Mouse (Mus musculus): ENCODE measurements around the gene Gm2115. TPM values are rescaled to one million over a fixed set of nuclear protein-coding genes. Genes with fewer than 3 reads are reported as not detected.

The Gm2115 gene
- polyA plus RNA-seq, 1 experiment from 2014 or later = 0.25 TPM

DNA sequence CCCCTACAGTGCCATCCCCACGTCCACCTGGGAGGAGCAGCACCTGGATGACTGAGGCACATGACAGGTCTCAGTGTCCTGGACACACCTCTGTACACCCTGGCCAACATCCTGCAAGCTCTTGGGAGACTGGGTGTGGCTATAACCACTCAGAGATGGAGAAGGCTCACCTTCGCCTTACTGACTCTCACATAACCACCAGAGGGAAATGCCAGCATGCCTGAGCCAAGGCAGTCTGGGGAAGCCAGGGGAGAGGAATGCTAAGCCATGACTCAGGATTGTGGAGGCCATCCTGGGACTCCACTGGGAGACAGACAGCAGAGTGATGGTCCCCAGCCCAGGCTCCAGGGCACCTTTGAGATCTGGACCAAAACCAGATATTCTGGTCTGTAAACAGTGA, 48.3 kb downstream of the Gm2115 start:
- Histone ChIP-seq H3K9ac (ENCODE audit: low read length) (no peak overlapping the region), H3K27me3 (ENCODE audit: control insufficient read depth, insufficient read depth, low read length) (no peaks in the 10 kb centered on the region), H3K4me2 (no peak overlapping the region), H3K9me3 (ENCODE audit: control insufficient read depth, low read length) (no peaks in the 10 kb centered on the region), H3K36me3 (ENCODE audit: control insufficient read depth, insufficient read depth, low read length) (no peaks in the 10 kb centered on the region), H3K4me1 (ENCODE audit: control insufficient read depth, insufficient read depth, low read length) (no peaks in the 10 kb centered on the region), H3K27ac (ENCODE audit: low read depth, low read length) (no peak overlapping the region), H3K4me3 (ENCODE audit: low read depth, low read length) (no peak overlapping the region)
- no peak for DNase-seq (ENCODE audit: low spot score, missing footprints)
- ATAC-seq (ENCODE audit: low FRiP score) = no peak
- WGBS = 76% methylated on average over 2 of the region's 2 CpGs

- H3K4me1 ChIP-seq (ENCODE audit: control insufficient read depth, insufficient read depth, low read length) = no peaks in the 10 kb centered on the region
- no peaks in the 10 kb centered on the region for H3K36me3 ChIP-seq (ENCODE audit: control insufficient read depth, insufficient read depth, low read length)
- no peak for DNase-seq (ENCODE audit: low spot score, missing footprints)
- H3K9ac ChIP-seq (ENCODE audit: low read length) = no peak overlapping the region
- H3K4me3 ChIP-seq (ENCODE audit: low read depth, low read length) = no peak overlapping the region
- ATAC-seq (ENCODE audit: low FRiP score) = no peak
- H3K27ac ChIP-seq (ENCODE audit: low read depth, low read length) = no peak overlapping the region
- H3K4me2 ChIP-seq = no peak overlapping the region
- 83% methylated on average over 1 of the region's 1 CpGs for WGBS
- H3K9me3 ChIP-seq (ENCODE audit: control insufficient read depth, low read length) = no peaks in the 10 kb centered on the region
- H3K27me3 ChIP-seq (ENCODE audit: control insufficient read depth, insufficient read depth, low read length) = no peaks in the 10 kb centered on the region
Measured at GRCm38 (mm10) chr7:84578841-84579240, 50.1 kb downstream of the Gm2115 start.

GRCm38 (mm10) chr7:84579769-84580168, 51.0 kb downstream of the Gm2115 start:
- H3K36me3 ChIP-seq (ENCODE audit: control insufficient read depth, insufficient read depth, low read length) = no peaks in the 10 kb centered on the region
- DNase-seq (ENCODE audit: low spot score, missing footprints) = no peak
- no peak overlapping the region for H3K9ac ChIP-seq (ENCODE audit: low read length)
- ATAC-seq (ENCODE audit: low FRiP score) = no peak
- H3K9me3 ChIP-seq (ENCODE audit: control insufficient read depth, low read length) = no peaks in the 10 kb centered on the region
- WGBS = 78% methylated on average over 1 of the region's 1 CpGs
- H3K4me3 ChIP-seq (ENCODE audit: low read depth, low read length) = no peak overlapping the region
- no peak overlapping the region for H3K27ac ChIP-seq (ENCODE audit: low read depth, low read length)
- no peaks in the 10 kb centered on the region for H3K4me1 ChIP-seq (ENCODE audit: control insufficient read depth, insufficient read depth, low read length)
- no peak overlapping the region for H3K4me2 ChIP-seq
- no peaks in the 10 kb centered on the region for H3K27me3 ChIP-seq (ENCODE audit: control insufficient read depth, insufficient read depth, low read length)

GRCm38 (mm10) chr7:84585086-84585485, 56.3 kb downstream of the Gm2115 start:
- H3K27ac ChIP-seq (ENCODE audit: low read depth, low read length) = no peak overlapping the region
- no peak overlapping the region for H3K4me3 ChIP-seq (ENCODE audit: low read depth, low read length)
- H3K4me1 ChIP-seq (ENCODE audit: control insufficient read depth, insufficient read depth, low read length) = peaks cover 3% of the 10 kb centered on the region; the same call in 1 of the 2 replicates
- WGBS = 93% methylated on average over 4 of the region's 4 CpGs
- H3K9me3 ChIP-seq (ENCODE audit: control insufficient read depth, low read length) = no peaks in the 10 kb centered on the region
- H3K4me2 ChIP-seq = no peak overlapping the region
- H3K27me3 ChIP-seq (ENCODE audit: control insufficient read depth, insufficient read depth, low read length) = no peaks in the 10 kb centered on the region
- no peaks in the 10 kb centered on the region for H3K36me3 ChIP-seq (ENCODE audit: control insufficient read depth, insufficient read depth, low read length)
- DNase-seq (ENCODE audit: low spot score, missing footprints) (no peak), ATAC-seq (ENCODE audit: low FRiP score) (no peak)
- H3K9ac ChIP-seq (ENCODE audit: low read length) = no peak overlapping the region

DNA sequence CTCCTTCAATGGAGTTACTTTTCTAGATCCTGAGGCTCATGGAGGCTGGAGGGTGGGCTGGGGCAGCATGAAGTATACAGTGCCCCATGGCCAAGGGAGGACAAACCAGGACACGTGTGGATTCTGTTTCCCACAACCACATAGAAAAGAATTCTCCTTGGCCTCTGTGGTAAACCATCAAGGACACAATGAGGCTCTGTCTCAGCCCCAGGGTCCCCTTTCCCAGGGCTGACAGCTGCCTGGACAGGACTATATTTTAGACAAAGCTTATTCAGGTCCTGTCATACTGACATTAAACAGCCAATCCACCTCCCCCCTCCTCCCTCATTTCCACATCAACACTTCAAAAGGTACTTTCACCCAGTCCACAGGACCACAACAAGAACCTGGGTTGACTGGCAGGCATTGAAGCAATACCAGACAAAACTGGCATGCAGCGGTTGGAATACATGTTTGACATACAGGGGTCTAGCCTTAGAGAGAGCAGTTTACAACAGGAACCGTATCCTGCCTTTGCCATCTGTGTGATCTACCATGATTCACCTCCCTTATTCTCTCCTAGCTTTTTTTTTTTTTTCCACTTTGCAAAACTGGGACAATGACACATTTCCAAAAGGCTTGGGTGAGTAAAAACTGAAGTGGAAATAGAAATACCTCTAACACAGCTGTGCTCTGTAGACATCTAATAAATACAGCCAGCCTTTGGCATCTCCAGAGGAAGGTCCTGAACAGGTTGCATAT, 57.8 kb downstream of the Gm2115 start:
- 72% methylated on average over 3 of the region's 3 CpGs for WGBS
- no peaks in the 10 kb centered on the region for H3K9me3 ChIP-seq (ENCODE audit: control insufficient read depth, low read length)
- H3K9ac ChIP-seq (ENCODE audit: low read length) = no peak overlapping the region
- H3K4me3 ChIP-seq (ENCODE audit: low read depth, low read length) = no peak overlapping the region
- no peak for DNase-seq (ENCODE audit: low spot score, missing footprints)
- H3K36me3 ChIP-seq (ENCODE audit: control insufficient read depth, insufficient read depth, low read length) = no peaks in the 10 kb centered on the region
- no peaks in the 10 kb centered on the region for H3K27me3 ChIP-seq (ENCODE audit: control insufficient read depth, insufficient read depth, low read length)
- H3K4me1 ChIP-seq (ENCODE audit: control insufficient read depth, insufficient read depth, low read length) = peaks cover 3% of the 10 kb centered on the region; the same call in 1 of the 2 replicates
- H3K4me2 ChIP-seq = no peak overlapping the region
- no peak overlapping the region for H3K27ac ChIP-seq (ENCODE audit: low read depth, low read length)
- 0 out of 2 replicates have a peak, but pooled peaks have one; percentile 14 for ATAC-seq (ENCODE audit: low FRiP score)

GRCm38 (mm10) chr7:84587101-84587783, 58.5 kb downstream of the Gm2115 start:
- no peak overlapping the region for H3K4me3 ChIP-seq (ENCODE audit: low read depth, low read length)
- H3K27me3 ChIP-seq (ENCODE audit: control insufficient read depth, insufficient read depth, low read length) = no peaks in the 10 kb centered on the region
- no peak overlapping the region for H3K9ac ChIP-seq (ENCODE audit: low read length)
- 85% methylated on average over 5 of the region's 5 CpGs for WGBS
- no peaks in the 10 kb centered on the region for H3K36me3 ChIP-seq (ENCODE audit: control insufficient read depth, insufficient read depth, low read length)
- ATAC-seq (ENCODE audit: low FRiP score) (no peak; the same call in 1 of the 2 replicates), DNase-seq (ENCODE audit: low spot score, missing footprints) (no peak)
- H3K9me3 ChIP-seq (ENCODE audit: control insufficient read depth, low read length) = no peaks in the 10 kb centered on the region
- no peak overlapping the region for H3K4me2 ChIP-seq
- H3K4me1 ChIP-seq (ENCODE audit: control insufficient read depth, insufficient read depth, low read length) = peaks cover 3% of the 10 kb centered on the region; the same call in 1 of the 2 replicates
- H3K27ac ChIP-seq (ENCODE audit: low read depth, low read length) = no peak overlapping the region

DNA sequence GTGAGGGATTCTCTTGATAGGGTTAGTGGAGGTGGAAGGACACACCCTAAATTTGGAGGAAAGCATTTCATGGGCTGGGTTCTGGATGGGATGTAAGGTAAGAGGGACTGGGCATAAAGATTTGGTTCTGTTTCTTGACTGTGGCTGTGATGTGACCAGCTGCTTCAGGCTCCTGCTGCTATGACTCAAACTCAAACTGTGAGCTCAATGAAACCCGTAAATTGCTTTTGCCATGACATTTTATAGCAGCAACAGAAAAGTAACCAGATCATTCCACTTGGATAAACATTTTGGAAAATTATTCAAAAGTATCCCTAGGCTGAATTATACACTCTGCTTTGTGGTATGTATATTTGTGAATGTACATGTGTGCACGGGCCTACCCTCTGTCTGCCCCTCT, 61.9 kb downstream of the Gm2115 start:
- DNase-seq (ENCODE audit: low spot score, missing footprints) (no peak), ATAC-seq (ENCODE audit: low FRiP score) (no peak)
- H3K27ac ChIP-seq (ENCODE audit: low read depth, low read length) = no peak overlapping the region
- no peak overlapping the region for H3K4me3 ChIP-seq (ENCODE audit: low read depth, low read length)
- no peaks in the 10 kb centered on the region for H3K9me3 ChIP-seq (ENCODE audit: control insufficient read depth, low read length)
- H3K36me3 ChIP-seq (ENCODE audit: control insufficient read depth, insufficient read depth, low read length) = no peaks in the 10 kb centered on the region
- H3K4me1 ChIP-seq (ENCODE audit: control insufficient read depth, insufficient read depth, low read length) = peaks cover 3% of the 10 kb centered on the region; the same call in 1 of the 2 replicates
- H3K9ac ChIP-seq (ENCODE audit: low read length) = no peak overlapping the region
- no peaks in the 10 kb centered on the region for H3K27me3 ChIP-seq (ENCODE audit: control insufficient read depth, insufficient read depth, low read length)
- 92% methylated on average over 2 of the region's 2 CpGs for WGBS
- H3K4me2 ChIP-seq = no peak overlapping the region

DNA sequence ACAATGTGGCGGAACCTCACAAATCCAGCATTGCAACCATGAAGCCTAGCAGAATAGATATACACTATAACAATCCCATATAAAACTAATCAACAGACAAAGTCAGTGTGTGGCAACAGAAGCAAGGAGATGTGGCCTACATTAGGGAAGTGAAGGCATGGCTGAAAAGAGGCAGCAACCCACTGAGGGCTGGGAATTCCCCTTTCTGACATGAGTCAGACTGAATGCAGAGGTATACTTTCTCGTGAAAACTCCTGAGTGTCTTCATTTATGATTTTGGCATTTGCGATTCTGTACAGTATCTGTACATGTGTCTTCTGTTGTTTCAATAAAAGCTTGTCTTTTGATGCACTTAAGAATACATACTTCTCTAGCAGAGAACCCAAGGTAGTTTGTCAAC, 62.6 kb downstream of the Gm2115 start:
- Histone ChIP-seq H3K27ac (ENCODE audit: low read depth, low read length) (no peak overlapping the region), H3K27me3 (ENCODE audit: control insufficient read depth, insufficient read depth, low read length) (no peaks in the 10 kb centered on the region), H3K4me1 (ENCODE audit: control insufficient read depth, insufficient read depth, low read length) (peaks cover 3% of the 10 kb centered on the region; the same call in 1 of the 2 replicates), H3K4me3 (ENCODE audit: low read depth, low read length) (no peak overlapping the region), H3K9me3 (ENCODE audit: control insufficient read depth, low read length) (no peaks in the 10 kb centered on the region), H3K9ac (ENCODE audit: low read length) (no peak overlapping the region), H3K4me2 (no peak overlapping the region), H3K36me3 (ENCODE audit: control insufficient read depth, insufficient read depth, low read length) (no peaks in the 10 kb centered on the region)
- ATAC-seq (ENCODE audit: low FRiP score) (no peak), DNase-seq (ENCODE audit: low spot score, missing footprints) (no peak)
- WGBS = 91% methylated on average over 3 of the region's 3 CpGs
